14 mouse cellular contexts compared by ENCODE assay signal in genomic region chr8:108788156-108788761, GRCm38 (mm10).
DNase-seq lines count a peak whose midpoint lies in the region; ATAC-seq and TF ChIP-seq lines count a peak whose summit lies in the region.
"Had no signal": no experiment of that assay in that cellular context is flagged by ENCODE, and none has a peak within 500 bp of the region (broad histone marks: within the 10 kb centered on the region; RNA-seq: fewer than 3 reads in every experiment).

No protein-coding gene starts in this region.

- WGBS in forebrain, embryonic 12.5 days, result 14% methylated on average over 6 of the region's 6 CpGs
- WGBS in hindbrain, embryonic 15.5 days, result 16% methylated on average over 6 of the region's 6 CpGs
- 15% methylated on average over 6 of the region's 6 CpGs for WGBS in midbrain, postnatal 0 days

- peaks cover 66% of the 10 kb centered on the region for H3K27me3 ChIP-seq in forebrain, embryonic 12.5 days
- H3K27me3 ChIP-seq in hindbrain, embryonic 15.5 days, result peaks cover 11% of the 10 kb centered on the region; the same call in 1 of the 2 replicates
- H3K27me3 ChIP-seq in midbrain, postnatal 0 days (ENCODE audit: insufficient read depth, low read length), result no peaks in the 10 kb centered on the region
- H3K27me3 ChIP-seq: embryonic facial prominence, embryonic 13.5 days had no signal

- peaks cover 15% of the 10 kb centered on the region for H3K36me3 ChIP-seq in forebrain, embryonic 12.5 days (replicated peaks)
- peaks cover 11% of the 10 kb centered on the region for H3K36me3 ChIP-seq in hindbrain, embryonic 15.5 days
- H3K36me3 ChIP-seq in midbrain, postnatal 0 days (ENCODE audit: insufficient read depth, low read length), result peaks cover 12% of the 10 kb centered on the region; the same call in 1 of the 2 replicates

- H3K9ac ChIP-seq in forebrain, embryonic 12.5 days, result no peak overlapping the region
- H3K9ac ChIP-seq in hindbrain, embryonic 15.5 days, result no peak overlapping the region
- H3K9ac ChIP-seq in midbrain, postnatal 0 days (replicated peaks; ENCODE audit: low read length, poor library complexity, severe bottlenecking), result 0 out of 2 replicates have a peak overlapping the region, but pooled peaks have one; percentile 4
- H3K9ac ChIP-seq: embryonic facial prominence, embryonic 13.5 days had no signal

- peak; percentile 56 for DNase-seq in brain, embryonic 18.5 days (ENCODE audit: low read depth, low spot score)
- peak; percentile 51 for DNase-seq in midbrain, postnatal 0 days (ENCODE audit: low spot score)
- DNase-seq in layer of hippocampus, adult 18-20 months (ENCODE audit: low spot score in 2 of 2), result no peak
- no peak for DNase-seq in heart, adult 9 months (ENCODE audit: low spot score in 2 of 2)
- no peak for DNase-seq in lung, postnatal 4 days
- DNase-seq: adrenal gland, postnatal 25 days; cerebellum, adult 8-10 months; kidney, adult 2 months; right cerebral cortex, adult 18-20 months; thymus, adult 18-20 months had no signal

- no peak for TF ChIP-seq CTCF in midbrain, postnatal 0 days (IDR thresholded peaks at IDR 0.05)

- no peak overlapping the region for H3K4me3 ChIP-seq in forebrain, embryonic 12.5 days (replicated peaks)
- no peak overlapping the region for H3K4me3 ChIP-seq in hindbrain, embryonic 15.5 days
- no peak overlapping the region for H3K4me3 ChIP-seq in midbrain, postnatal 0 days (ENCODE audit: low read depth, low read length)
- H3K4me3 ChIP-seq: embryonic facial prominence, embryonic 13.5 days; layer of hippocampus, adult 2 months had no signal

- H3K4me1 ChIP-seq in forebrain, embryonic 12.5 days, result peaks cover 37% of the 10 kb centered on the region
- peaks cover 42% of the 10 kb centered on the region for H3K4me1 ChIP-seq in hindbrain, embryonic 15.5 days (replicated peaks)
- H3K4me1 ChIP-seq in midbrain, postnatal 0 days (ENCODE audit: insufficient read depth, low read length), result peaks cover 21% of the 10 kb centered on the region; the same call in 1 of the 2 replicates

- peaks cover 14% of the 10 kb centered on the region for H3K9me3 ChIP-seq in forebrain, embryonic 12.5 days
- no peaks in the 10 kb centered on the region for H3K9me3 ChIP-seq in hindbrain, embryonic 15.5 days
- no peaks in the 10 kb centered on the region for H3K9me3 ChIP-seq in midbrain, postnatal 0 days (ENCODE audit: low read length)

- H3K4me2 ChIP-seq in forebrain, embryonic 12.5 days, result no peak overlapping the region; the same call in 1 of the 2 replicates
- no peak overlapping the region for H3K4me2 ChIP-seq in hindbrain, embryonic 15.5 days
- 0 out of 2 replicates have a peak overlapping the region, but pooled peaks have one; percentile 12 for H3K4me2 ChIP-seq in midbrain, postnatal 0 days (ENCODE audit: low read depth, low read length, poor library complexity, severe bottlenecking)

- H3K27ac ChIP-seq in forebrain, embryonic 12.5 days, result 0 out of 2 replicates have a peak overlapping the region, but pooled peaks have one; percentile 61
- no peak overlapping the region; the same call in 1 of the 2 replicates for H3K27ac ChIP-seq in hindbrain, embryonic 15.5 days (replicated peaks)
- H3K27ac ChIP-seq in midbrain, postnatal 0 days (ENCODE audit: low read depth, low read length), result no peak overlapping the region
- H3K27ac ChIP-seq: embryonic facial prominence, embryonic 13.5 days; layer of hippocampus, adult 2 months had no signal

- peak; percentile 91 for ATAC-seq in forebrain, embryonic 12.5 days (ENCODE audit: low FRiP score)
- ATAC-seq in hindbrain, embryonic 15.5 days (ENCODE audit: low FRiP score, low read depth), result peak; percentile 62; the same call in 1 of the 2 replicates
- ATAC-seq in midbrain, postnatal 0 days (ENCODE audit: low FRiP score), result no peak

Comparison
In these comparisons a context has a peak if more than half of its experiments do, and no peak if none do; other contexts are left out.
1. DNase-seq: peak in brain, embryonic 18.5 days (single experiment) and midbrain, postnatal 0 days (single experiment); none in layer of hippocampus, adult 18-20 months (0 of 2), heart, adult 9 months (0 of 2) and lung, postnatal 4 days (0 of 2).